Mouse (Mus musculus): ENCODE data around the gene Tfb2m.

Tfb2m gene

DNA sequence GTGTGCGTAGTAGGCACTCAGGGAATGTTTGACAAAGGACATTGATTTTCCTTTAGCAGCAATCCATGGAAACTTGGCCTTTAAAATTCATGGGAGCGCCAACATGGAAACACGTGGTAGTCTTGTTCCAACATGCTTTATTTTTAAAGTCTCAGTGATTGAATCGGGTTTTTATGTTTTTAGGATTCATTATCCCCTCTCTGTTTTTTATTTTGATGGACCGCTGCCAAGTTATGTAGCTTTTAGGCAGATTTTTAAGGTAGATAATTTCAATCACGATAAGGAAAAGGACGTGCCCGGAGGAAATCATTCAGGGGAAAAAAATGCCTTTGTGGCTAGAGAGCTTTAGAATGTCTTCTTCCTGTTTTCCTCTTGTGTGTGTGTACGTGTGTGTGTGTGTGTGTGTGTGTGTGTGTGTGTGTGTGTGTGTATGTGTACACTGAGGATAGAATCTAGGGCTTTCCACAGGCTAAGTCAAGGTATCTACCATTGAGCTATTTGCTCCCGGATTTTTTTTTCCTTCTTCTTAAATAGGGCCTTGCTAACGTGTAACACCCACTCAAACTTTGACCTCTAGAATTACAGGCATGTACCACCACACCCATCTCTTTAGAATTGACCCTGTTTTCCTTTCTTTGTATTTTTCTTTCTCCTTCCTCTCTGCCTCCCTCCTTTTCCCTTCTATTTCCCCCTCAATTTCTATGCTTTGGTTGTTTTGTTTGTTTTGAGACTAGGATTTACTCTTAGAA is 13.6 kb upstream of the Tfb2m start:
- DNase-seq (ENCODE audit: low read depth, low spot score), result no peak

DNA sequence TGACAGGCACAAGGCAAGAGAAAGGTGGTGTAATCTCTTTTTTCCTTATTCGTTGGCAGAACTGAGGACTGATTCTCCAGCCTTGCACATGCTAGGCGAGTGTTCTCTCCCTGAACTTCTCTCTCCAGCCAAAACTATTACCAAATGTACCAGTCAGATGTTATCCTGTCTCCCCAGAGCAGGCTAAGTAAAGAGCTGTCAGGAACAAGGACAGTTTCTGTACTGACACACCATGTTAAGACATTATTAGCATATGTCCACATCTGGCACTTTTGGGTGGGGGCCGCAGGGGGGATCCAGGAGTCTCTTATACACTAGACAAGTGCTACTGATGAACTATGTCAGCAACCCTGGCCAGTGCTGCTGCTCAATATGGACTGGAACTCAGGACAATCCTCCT is 10.9 kb upstream of the Tfb2m start:
- no peak for DNase-seq (ENCODE audit: low read depth, low spot score)

DNA sequence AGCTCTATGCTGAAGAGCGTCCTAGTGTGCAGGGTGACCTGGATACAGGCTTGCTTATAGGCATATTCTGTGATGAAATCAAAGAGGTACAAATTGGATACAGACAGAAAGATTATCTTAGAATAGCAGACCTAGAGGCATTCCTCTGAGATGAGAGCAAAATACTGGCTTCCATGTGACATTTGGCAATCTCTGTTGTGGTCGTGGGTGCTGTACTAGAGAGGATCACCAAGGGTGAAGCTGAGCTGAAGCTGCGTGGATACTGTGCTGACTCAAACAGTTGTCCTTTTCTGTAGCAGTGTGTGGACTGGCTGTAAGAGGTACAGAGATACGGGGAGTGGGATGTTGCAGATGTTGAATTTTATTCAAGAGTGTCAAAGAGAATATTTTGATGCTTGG is 7.9 kb upstream of the Tfb2m start:
- no peak for DNase-seq (ENCODE audit: low read depth, low spot score)

DNA sequence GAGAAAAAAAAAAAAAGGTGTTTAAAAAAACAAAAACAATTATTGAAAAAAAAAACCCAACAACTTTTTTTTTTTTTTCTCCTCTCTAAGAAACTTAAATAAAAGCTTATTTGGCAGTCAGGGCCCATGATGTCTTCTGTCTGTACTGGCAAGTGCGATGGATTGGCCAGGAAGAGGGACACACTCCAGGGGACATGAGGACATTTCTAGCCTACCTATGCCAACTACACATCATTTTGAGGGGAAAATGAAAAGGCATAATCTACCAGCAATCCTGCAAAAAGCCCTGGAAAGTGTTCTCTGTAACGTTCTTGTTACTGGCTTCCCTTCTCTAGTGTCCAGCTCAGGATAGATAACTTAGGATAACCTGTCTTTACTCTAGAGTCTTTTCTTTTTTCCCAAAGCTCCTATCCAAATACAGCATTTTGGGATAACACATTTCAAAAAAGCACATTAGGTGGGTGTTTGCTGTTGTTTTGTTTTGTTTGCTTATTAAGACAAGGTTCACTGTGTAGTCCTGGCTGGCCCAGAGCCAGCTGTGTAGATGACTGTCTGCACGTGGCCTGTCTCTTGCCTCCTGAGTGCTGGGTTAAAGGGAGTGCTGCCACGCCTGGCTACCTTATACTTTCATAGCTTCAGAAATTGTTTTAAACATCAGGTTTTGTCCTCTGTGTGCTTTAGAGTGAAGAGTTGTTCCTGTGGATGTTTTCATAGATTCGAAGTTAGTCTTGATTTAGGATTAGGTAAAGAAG is 7.3 kb upstream of the Tfb2m start:
- DNase-seq (ENCODE audit: low read depth, low spot score), result peak; percentile 85

DNA sequence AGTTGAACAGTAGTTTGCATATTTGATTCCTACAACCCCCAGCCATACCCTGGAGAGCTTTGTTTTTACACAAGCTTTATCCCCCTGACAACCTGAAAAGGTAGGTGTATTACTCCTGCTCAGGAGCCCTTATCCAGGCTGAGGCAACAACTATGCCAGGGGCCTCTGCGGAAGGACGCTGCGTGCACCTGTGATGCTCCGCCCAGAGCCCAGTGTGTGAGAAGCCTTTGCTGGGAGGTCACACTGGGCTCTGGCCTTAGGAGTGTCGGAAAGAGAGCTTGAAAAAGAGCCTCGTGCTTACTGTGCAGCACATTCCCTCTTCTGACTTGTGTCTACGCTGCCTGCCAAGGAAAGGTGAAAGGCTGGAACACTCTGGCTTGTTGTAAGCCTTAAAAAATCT is 6.7 kb upstream of the Tfb2m start:
- DNase-seq (ENCODE audit: low read depth, low spot score), result peak; percentile 90

DNA sequence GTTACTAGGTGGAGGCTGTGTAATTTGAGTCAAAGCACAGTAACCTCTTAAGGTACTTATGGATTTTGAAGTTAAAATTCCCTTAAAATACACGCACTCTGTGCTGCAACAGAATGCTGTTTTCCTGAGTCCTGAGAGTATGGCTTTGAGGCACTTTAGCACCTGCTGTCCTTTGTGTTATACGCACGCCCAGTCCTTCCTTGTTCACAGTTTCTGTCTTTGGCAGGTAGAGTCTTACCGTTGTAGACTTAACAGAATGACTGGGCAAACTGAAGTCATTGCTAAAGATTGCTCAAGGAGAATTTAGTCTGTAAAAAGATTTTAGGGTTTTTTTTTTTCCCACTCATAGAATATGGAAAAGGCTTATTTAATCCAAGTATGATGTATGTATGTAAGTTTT is 5.9 kb upstream of the Tfb2m start:
- peak; percentile 76 for DNase-seq (ENCODE audit: low read depth, low spot score)

DNA sequence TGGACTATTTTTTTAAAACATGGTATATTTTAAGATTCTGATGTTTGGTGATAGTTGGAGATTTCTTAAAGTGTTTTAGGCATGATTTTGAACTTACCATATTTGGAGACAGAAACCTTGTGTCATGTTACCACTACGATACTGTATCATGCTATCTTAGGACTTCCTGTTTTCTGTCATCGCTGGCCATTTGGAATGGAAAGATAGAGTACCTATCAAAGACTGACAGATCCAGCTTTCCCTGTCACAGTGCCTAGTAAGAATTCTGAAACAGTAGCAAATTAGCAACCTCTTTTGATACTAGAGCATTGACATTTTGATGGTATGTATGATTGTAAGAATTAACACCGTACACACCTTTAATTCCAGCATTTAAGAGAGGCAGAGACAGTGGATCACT is 5.3 kb upstream of the Tfb2m start:
- DNase-seq (ENCODE audit: low read depth, low spot score), result peak; percentile 78

DNA sequence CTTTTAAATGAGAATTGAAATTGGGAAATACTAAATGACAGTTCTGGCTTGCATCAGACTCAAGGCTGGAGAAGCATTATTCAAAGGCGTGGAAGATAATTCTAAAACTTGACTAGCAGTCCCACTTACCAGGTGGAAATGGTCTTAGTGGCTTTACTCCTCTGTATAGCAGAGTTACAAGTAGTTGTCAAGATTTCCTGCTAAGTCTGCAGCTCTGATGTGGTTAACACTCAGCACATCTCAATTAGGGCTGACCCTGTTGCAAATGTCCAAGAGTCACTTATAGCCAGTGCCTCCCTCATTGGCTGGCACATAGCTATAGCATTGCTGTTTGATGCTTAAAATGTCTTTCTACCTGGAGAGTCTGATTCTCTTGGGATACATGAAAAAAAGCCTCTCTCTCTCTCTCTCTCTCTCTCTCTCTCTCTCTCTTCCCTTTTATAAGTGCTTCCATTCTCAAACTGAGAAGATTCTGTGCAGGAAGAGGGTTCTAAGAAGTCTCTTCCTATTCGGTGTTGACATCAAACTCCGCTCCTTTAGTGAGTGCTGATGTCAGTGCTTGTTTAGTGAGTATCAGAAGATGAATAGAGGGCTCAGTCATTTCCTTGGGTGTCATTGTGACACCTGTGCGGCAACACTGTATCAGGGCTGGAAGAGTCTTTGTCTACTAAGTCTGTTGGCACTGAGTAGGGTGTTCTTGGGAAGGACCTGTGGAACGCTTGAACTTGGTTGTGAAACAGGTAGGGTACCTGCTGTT is 3.1 kb upstream of the Tfb2m start:
- peak; percentile 53 for DNase-seq (ENCODE audit: low read depth, low spot score)

DNA sequence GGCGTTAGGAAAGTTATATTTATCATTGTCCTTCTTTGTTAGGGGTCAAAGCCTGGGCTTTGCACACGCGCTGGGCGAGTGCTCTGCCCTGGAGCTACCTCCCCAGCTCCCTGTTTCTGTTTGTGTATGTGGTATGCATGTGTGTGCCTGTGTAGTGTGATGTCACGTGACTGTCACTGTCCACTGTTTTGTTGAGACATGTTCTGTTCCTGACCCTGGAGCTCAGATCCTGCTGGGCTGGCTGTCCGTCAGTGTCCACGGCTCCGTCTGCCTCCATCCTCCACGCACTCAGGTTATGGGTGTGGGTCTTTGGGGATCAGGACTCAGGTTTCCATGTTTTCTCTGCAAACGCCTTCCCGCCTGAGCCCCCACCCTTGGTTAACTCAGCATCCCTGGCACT is 2.2 kb upstream of the Tfb2m start:
- peak; percentile 72 for DNase-seq (ENCODE audit: low read depth, low spot score)

DNA sequence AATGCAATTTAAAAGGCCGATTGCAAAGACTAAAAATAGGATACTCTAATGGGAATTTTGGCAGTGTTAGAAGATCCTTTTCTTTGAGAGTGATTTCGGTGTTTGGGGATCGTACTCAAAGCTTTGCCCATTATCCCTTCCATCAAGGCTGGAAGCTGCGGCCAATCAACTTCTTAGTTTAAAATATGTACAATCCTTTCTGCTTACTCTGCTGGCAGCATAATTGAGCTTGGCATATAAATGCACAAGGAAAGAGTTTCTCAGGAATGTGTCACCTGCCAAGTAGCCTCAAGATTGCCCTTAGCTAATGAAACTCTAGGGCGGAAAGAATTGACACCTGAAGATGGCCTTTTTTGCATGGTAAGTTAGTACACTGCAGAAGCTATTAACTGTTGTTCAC is 1.1 kb upstream of the Tfb2m start:
- DNase-seq (ENCODE audit: low read depth, low spot score), result peak; percentile 72

DNA sequence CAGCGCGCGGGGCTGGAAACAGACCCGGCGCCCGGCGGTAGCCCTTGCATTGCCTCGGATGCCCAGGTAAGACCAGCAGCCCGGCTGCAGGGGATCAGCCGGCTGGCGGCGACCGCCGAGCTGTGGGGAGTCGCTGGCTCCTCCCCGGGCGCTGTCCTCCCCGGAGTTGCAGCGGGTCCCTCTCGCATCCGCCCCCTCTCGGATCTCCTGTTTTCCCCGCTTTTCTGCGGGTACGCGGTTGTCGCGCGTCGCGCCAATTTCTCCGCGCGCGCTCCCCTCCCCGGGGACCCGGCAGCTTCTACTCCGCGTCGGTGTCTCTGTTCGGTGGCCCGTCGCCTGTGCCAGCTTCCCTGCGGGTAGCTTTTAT is 467 bp upstream of the Tfb2m start:
- DNase-seq (ENCODE audit: low read depth, low spot score), result no peak

DNA sequence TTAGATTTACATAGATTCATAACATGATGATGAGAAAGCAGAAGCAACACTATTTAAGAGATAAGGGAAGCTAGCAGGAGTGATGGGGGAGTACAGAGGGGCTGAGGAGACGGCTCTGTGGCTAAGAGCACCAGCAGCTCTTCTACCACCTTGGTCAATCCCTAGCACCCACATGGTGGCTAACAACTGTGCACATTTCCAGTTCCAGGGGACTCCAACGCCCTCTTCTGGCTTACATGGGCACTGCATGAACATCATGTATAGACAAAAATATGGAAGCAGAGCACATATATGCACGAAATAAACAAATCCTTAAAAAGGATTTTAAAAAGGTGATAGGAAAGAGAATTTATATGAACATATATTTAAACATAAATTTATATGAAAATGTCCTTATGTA is 4.6 kb downstream of the Tfb2m start:
- peak; percentile 57 for DNase-seq (ENCODE audit: low read depth, low spot score)

DNA sequence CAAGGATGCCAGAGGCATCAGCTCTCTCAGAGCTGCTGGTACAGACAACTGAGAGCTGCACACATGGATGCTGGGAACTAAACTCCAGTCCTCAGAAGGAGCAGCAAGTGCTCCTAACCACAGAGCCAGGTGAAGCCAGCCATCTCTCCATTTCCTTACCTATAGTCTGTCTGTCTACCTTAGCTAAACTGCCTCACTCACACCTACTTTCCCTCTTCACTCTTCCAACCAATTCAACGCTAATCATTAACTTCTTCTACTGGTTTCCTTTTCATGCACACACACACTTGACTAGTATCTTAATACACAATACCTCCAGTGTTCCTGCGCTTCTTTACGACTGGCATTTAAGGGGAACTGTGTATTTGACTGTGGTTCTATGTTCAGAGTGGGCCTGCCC is 6.2 kb downstream of the Tfb2m start:
- no peak for DNase-seq (ENCODE audit: low read depth, low spot score)

DNA sequence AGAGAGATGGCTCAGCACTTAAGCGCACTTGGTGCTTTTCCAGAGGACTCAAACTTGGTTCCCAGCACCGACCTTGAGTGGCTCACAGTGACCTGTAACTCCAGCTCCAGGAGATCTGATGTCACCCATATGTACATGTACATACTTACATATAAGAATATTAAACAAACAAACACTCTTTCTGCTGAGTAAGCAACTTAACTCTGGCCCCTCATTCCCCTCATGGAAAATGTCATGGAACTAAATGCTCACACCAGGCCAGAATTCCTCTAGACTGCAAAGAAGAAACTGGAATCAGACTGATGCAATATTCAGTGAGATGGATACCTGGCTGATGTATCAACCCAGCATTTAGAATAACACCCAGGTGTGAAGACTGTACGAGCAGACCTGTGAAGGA is 7.0 kb downstream of the Tfb2m start:
- no peak for DNase-seq (ENCODE audit: low read depth, low spot score)

DNA sequence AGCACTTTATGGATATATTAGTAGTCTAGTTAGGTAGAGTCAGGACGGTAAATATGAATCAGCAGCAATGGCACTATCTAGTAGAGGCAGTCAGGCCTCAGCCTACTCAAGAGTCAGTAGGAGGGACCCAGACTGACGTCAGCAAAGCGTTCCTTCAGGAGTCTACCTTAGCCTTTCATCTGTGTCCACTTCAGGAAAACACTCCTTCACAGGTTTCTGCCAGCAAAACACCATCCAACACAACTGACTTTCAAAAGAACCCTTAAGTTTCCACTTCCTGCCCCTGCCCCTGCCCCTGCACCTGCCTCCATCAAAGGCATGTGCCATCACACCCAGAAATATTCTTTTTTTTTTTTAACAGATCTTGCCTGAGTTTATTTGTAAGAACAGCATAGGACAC is 26.2 kb downstream of the Tfb2m start:
- no peak for DNase-seq (ENCODE audit: low read depth, low spot score)

DNA sequence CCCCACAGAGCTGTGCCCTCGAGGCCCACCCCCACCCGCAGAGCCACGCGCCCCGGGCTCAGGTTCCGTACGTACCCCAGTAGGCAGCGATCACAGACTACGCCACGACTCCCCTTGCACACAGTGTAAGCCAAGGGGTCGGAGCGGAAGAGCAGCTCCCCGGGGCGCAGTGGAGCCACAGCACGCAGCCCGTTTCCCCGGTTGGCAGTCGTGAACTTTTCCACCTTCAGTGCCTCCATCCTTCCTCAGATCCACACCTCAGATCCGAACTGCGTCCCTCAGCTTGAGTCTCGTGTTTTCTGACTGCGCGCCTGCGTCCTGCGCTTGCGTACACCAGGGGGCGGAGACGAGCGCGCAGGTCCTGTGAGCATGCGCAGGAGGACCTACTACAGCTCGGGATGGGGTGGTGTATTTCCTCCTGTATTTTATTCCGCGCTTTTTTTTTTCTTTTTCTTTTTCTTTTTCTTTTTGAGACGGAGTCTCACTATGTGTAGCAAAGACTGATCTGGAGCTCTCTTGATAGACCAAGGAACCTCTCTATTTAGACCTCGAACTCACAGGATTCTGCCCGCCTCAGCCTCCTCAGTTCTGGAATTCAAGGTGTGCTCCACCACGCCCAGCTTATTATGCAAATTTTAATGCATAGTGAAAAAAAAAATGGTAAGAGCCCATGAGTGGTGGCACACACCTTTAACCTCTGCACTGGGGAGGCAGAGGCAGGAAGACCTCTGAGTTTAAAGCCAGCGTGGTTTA is 28.2 kb downstream of the Tfb2m start, which contains the start of gene Smyd3:
Gene Smyd3, minus strand, starts transcription at position 329 of the 753 bp plus-strand sequence.
- peak; percentile 95 for DNase-seq (ENCODE audit: low read depth, low spot score)

DNA sequence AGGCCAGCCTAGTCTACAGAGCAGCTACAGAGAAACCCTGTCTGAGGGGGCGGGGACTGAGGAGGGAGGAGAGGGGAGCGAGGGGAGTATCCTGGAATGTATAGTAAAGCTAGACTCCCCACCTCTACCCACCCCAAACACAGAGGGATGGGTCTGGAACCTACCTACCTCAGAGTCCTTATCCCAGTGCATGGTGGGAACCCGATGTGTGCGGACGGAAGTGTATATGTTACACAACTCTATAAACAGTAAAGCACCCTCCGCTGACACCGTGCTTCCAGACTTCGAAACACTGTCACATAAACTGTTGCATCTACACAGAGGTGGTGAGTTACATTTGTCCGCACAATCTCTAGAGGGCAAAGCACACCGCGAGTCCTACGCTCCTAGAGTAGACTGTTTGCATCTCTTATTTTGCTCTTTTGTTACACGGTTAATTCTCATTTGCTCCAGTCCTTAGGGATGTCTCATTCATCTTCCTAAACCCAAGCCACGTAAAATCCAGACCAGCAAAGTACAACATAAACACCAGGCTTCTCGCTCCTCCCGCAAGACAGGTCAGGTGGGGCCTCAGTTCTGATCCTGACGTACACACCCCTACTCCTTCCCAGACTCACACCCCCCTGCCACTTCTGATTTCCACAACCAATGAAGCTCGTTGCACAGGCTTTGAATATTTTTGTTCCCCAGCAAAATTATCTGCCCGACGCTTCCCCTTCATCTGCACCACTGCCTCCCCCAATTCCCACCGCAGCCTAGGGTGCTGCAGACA is 28.9 kb downstream of the Tfb2m start:
- peak; percentile 63 for DNase-seq (ENCODE audit: low read depth, low spot score)

DNA sequence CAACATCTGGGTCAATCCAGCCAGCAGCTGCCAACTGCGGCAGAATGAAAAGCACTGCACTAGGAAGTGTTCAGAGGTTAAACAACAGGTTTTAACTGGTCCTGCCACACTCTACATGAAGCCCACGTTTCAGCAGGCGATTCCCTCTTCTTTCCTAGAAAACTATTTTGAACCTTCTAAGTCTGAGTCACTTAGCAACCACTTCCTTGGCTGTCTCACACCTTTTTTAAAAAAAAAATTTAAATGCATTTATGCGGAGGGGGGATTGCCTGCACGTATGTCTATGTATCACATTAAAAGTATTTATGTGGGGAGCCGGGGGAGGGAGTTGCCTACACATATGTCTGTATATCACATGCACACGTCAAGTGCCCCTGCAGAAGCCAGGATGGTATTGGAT is 34.2 kb downstream of the Tfb2m start:
- no peak for DNase-seq (ENCODE audit: low read depth, low spot score)

DNA sequence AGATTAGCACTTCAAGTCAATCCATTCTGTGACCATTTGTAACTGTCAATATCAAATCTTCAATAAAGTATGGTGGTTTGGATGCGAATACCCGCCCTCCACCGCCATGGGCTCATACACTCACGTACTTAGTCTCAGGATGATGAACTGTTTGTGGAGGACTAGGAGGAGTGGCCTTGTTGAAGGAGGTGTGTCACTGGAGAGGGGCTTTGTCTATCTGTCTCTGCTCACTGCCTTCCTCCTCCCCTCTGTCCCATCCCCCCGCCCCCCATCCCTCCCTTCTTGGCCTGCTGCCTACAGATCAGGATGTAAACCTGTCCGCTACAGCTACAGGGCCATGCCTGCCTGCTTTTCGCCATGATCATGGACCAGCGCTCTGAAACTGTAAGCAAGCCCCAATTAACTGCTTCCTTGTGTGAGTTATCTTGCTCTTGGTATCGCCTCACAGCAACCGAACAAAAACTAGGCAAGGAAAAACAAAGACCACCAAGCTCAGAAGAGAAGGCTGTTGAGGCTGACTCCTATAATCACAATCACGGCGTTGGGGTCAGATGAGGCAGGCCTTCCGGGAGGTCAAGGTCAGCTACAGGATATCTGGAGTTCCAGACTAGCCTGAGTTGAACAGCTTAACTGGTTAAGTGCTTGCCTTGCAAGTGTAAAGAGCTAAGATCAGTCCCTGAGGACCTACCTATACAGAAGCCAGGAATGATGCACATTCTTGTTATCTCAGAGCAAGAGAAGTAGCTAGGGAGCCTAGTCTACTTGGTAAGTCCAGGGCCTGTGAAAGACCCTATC is 35.3 kb downstream of the Tfb2m start:
- no peak for DNase-seq (ENCODE audit: low read depth, low spot score)
